Mouse (Mus musculus) olfactory bulb, adult 2 months (tissue): Measurements from ENCODE around the gene Efcab5.

Experiments
- CTCF ChIP-seq: fragments of 200-500 bp; IDR thresholded peaks from 2 replicates; pipeline ENCODE4 v1.5.1; 2012; ENCODE audit warnings: low read depth, mild to moderate bottlenecking, low read length, moderate library complexity; ENCODE audit not compliant: insufficient read depth
- POLR2A ChIP-seq: fragments of 200-500 bp; IDR thresholded peaks from 2 replicates; pipeline ENCODE4 v1.6.1; 2012; ENCODE audit warnings: mild to moderate bottlenecking, low read depth, low read length, moderate library complexity; ENCODE audit not compliant: insufficient read depth

GRCm38 (mm10) chr11:77150806-77151205, 38.0 kb downstream of the Efcab5 start:
- TF ChIP-seq CTCF (no peak), POLR2A (no peak)
